Mouse (Mus musculus) forebrain, embryonic 15.5 days (tissue): ENCODE data around the gene Pxn. TPM values are rescaled to one million over a fixed set of nuclear protein-coding genes. Genes with fewer than 3 reads are reported as not detected.

Source experiments
- ATAC-seq: fragments of 200-750 bp; cut with Nextera tagmentation; replicated peaks from 2 replicates; pipeline ENCODE4 v1.8.0; 2017; ENCODE audit warnings: mild to moderate bottlenecking, moderate TSS enrichment, moderate library complexity
- H3K27ac ChIP-seq: fragments of 300-500 bp; sonication (generic); replicated peaks from 2 replicates; pipeline ENCODE4 v1.5.1; 2015; ENCODE audit warnings: mild to moderate bottlenecking, inconsistent platforms
- H3K27me3 ChIP-seq: fragments of 300-500 bp; sonication (generic); 2 replicates; pipeline ENCODE4 v1.6.1; 2015; ENCODE audit warnings: inconsistent platforms
- H3K36me3 ChIP-seq: fragments of 300-500 bp; sonication (generic); 2 replicates; pipeline ENCODE4 v1.6.1; 2015; ENCODE audit warnings: mild to moderate bottlenecking, inconsistent platforms
- H3K4me1 ChIP-seq: fragments of 300-500 bp; sonication (generic); 2 replicates; pipeline ENCODE4 v1.6.1; 2015; ENCODE audit warnings: inconsistent platforms
- H3K4me2 ChIP-seq: fragments of 300-500 bp; sonication (generic); replicated peaks from 2 replicates; pipeline ENCODE4 v1.6.1; 2015; ENCODE audit warnings: mild to moderate bottlenecking, inconsistent platforms
- H3K4me3 ChIP-seq: fragments of 300-500 bp; sonication (generic); 2 replicates; pipeline ENCODE4 v1.5.1; 2015; ENCODE audit warnings: mild to moderate bottlenecking, inconsistent platforms
- H3K9ac ChIP-seq: fragments of 300-500 bp; sonication (generic); replicated peaks from 2 replicates; pipeline ENCODE4 v1.6.1; 2015; ENCODE audit warnings: mild to moderate bottlenecking, inconsistent platforms
- H3K9me3 ChIP-seq: fragments of 300-500 bp; sonication (generic); 2 replicates; pipeline ENCODE4 v1.6.1; 2016; ENCODE audit warnings: inconsistent platforms
- WGBS: fragments of 180-500 bp; shearing (Covaris S2); methylation state at CpG from one replicate; pipeline ENCODE4 v1.1.7; 2015; ENCODE audit warnings: mixed read lengths; 5-methylcytosine and 5-hydroxymethylcytosine counted together
- polyA plus RNA-seq: library from polyadenylated mRNA; unstranded; fragments of >200 nt; fragmentation: Nextera tagmentation; extraction: Ambion mirVana; gene quantifications from 2 replicates; pipeline ENCODE4 v1.2.1, GENCODE M21; 2015

Pxn gene
- polyA plus RNA-seq, 1 experiment from 2014 or later, result 19.1 TPM

GRCm38 (mm10) chr5:115479561-115479960 is 26.9 kb upstream of the Pxn start:
- Histone ChIP-seq H3K36me3 (peaks cover 9% of the 10 kb centered on the region; the same call in 1 of the 2 replicates), H3K9me3 (no peaks in the 10 kb centered on the region), H3K27me3 (no peaks in the 10 kb centered on the region), H3K4me2 (peak overlapping the region; percentile 36; the same call in 1 of the 2 replicates), H3K4me3 (no peak overlapping the region), H3K4me1 (peaks cover 35% of the 10 kb centered on the region), H3K9ac (no peak overlapping the region), H3K27ac (no peak overlapping the region)
- 39% methylated on average over 15 of the region's 15 CpGs for WGBS
- ATAC-seq, result no peak

DNA sequence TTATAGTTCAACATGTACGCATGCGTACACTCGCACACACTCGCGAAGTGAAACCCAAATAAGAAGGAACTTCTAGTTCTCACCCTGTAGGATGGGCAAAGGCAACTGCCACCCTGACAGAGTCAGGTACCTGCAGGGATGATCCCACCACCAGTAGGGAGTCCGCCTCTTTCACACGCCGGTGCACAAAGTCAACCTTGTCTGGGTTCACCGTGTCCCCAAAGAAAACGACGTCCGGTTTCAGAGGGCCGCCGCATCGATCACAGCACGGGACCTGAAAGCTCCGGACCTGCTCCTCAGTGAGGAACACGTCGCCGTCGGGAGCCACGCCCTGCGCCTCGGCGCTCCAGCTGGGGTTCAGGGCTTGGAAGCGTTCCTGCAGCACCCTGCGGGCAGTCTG is 26.4 kb upstream of the Pxn start:
- Histone ChIP-seq H3K27ac (no peak overlapping the region), H3K9ac (peak overlapping the region; percentile 30; the same call in 1 of the 2 replicates), H3K27me3 (no peaks in the 10 kb centered on the region), H3K4me3 (peak overlapping the region; percentile 21), H3K4me2 (peak overlapping the region; percentile 36), H3K9me3 (no peaks in the 10 kb centered on the region), H3K4me1 (peaks cover 40% of the 10 kb centered on the region), H3K36me3 (peaks cover 9% of the 10 kb centered on the region; the same call in 1 of the 2 replicates)
- ATAC-seq, result no peak
- 14% methylated on average over 27 of the region's 27 CpGs for WGBS

DNA sequence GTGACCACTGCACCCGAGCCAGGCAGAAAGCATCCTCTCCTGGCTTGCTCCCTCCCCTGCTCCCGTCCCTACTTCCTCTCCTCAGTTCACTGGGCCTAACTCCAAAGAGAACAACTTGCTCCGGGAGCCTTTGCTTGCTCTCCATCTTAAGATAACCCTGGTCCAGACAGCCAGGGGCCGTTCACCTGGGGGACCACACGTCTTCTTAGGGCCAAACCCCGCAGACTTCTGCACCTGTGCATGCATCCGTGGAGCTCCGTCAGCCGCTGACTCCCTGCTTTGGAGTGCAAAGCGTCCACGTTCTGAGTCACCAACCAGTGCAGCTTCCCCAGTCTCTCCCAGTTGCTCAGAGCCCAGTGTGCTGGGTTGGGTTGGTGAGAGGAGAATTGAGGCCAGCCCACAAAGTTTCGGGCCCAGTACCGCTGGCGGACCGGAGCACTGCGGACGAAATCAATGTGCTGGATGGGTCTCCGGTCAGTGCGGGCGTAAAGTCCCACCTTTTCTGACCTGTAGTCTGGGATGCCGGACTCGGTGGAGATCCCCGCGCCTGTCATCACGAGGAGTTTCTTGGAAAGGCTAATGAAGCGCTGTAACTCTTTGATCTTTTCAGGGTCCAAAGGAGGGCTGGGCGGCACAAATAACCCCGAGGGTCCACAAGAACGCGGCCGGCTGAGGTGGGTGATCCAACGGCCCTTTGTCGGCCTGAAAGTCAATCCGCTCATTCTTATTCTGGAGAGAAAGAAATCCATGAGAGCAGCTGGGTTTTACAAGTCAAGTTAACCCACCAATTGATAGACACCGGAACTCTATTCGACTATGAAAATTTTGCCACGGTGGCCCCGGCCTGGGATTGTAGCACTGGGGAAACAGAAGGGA is 23.8 kb upstream of the Pxn start:
- Histone ChIP-seq H3K4me1 (peaks cover 30% of the 10 kb centered on the region), H3K9ac (peak overlapping the region; percentile 18), H3K4me3 (peak overlapping the region; percentile 15; the same call in 1 of the 2 replicates), H3K9me3 (no peaks in the 10 kb centered on the region), H3K27me3 (no peaks in the 10 kb centered on the region), H3K27ac (no peak overlapping the region), H3K4me2 (peak overlapping the region; percentile 34), H3K36me3 (peaks cover 3% of the 10 kb centered on the region; the same call in 1 of the 2 replicates)
- WGBS, result 24% methylated on average over 38 of the region's 38 CpGs
- ATAC-seq, result no peak

DNA sequence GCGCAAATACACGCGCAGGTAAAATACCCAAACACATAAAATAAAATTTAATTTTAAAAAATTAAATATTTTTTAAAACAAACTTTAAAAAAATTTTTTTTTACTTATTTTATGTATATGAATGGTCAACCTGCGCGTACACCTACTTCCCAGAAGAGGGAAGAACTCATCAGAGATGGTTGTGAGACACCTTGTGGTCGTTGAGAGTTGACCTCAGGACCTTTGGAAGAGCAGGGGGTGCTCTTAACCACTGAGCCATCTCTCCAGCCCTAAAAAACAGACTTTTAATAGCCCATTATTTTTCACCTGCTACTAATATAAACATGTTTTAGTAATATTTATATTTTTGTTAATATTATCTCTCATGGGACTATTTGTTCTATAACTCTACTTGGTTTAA is 23.1 kb upstream of the Pxn start:
- H3K9ac ChIP-seq, result no peak overlapping the region
- H3K27ac ChIP-seq, result no peak overlapping the region
- H3K27me3 ChIP-seq, result no peaks in the 10 kb centered on the region
- 34% methylated on average over 6 of the region's 6 CpGs for WGBS
- no peak overlapping the region for H3K4me3 ChIP-seq
- peaks cover 3% of the 10 kb centered on the region; the same call in 1 of the 2 replicates for H3K36me3 ChIP-seq
- H3K9me3 ChIP-seq, result no peaks in the 10 kb centered on the region
- no peak overlapping the region for H3K4me2 ChIP-seq
- H3K4me1 ChIP-seq, result peaks cover 31% of the 10 kb centered on the region
- no peak for ATAC-seq

GRCm38 (mm10) chr5:115483947-115484920 is 22.2 kb upstream of the Pxn start, which contains the start of gene Sirt4:
TSS of gene Sirt4 (minus strand) at chr5:115484725.
- H3K9me3 ChIP-seq, result no peaks in the 10 kb centered on the region
- H3K4me2 ChIP-seq, result peak within 1 kb of the TSS; percentile 52
- H3K27ac ChIP-seq, result peak within 1 kb of the TSS; percentile 81
- peaks cover 36% of the 10 kb centered on the region for H3K4me1 ChIP-seq
- ATAC-seq, result peak; percentile 86
- H3K27me3 ChIP-seq, result no peaks in the 10 kb centered on the region
- peak within 1 kb of the TSS; percentile 51 for H3K9ac ChIP-seq
- peak within 1 kb of the TSS; percentile 42 for H3K4me3 ChIP-seq
- WGBS, result 6% methylated on average over 30 of the region's 30 CpGs
- peaks cover 3% of the 10 kb centered on the region; the same call in 1 of the 2 replicates for H3K36me3 ChIP-seq

DNA sequence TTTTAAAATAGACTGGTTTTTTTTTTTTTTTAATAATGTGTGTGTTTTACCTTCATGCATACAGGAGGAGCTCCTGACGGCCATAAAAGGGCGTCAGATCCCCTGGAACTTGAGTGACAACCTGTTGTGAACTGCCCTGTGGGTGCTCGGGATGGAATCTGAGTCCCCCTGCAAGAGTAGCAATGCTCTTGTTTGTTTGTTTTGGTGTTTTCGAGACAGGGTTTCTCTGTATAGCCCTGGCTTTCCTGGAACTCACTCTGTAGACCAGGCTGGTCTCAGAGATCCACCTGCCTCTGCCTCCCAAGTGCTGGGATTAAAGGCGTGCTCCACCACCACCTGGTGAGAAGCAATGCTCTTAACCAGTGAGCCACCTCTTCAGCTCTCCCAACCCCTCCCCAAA is 21.5 kb upstream of the Pxn start:
- Histone ChIP-seq H3K27ac (peak overlapping the region; percentile 81; the same call in 1 of the 2 replicates), H3K4me2 (peak overlapping the region; percentile 52), H3K4me1 (peaks cover 33% of the 10 kb centered on the region), H3K36me3 (no peaks in the 10 kb centered on the region), H3K4me3 (peak overlapping the region; percentile 42), H3K27me3 (no peaks in the 10 kb centered on the region), H3K9me3 (no peaks in the 10 kb centered on the region), H3K9ac (peak overlapping the region; percentile 51)
- 66% methylated on average over 5 of the region's 5 CpGs for WGBS
- ATAC-seq, result no peak

DNA sequence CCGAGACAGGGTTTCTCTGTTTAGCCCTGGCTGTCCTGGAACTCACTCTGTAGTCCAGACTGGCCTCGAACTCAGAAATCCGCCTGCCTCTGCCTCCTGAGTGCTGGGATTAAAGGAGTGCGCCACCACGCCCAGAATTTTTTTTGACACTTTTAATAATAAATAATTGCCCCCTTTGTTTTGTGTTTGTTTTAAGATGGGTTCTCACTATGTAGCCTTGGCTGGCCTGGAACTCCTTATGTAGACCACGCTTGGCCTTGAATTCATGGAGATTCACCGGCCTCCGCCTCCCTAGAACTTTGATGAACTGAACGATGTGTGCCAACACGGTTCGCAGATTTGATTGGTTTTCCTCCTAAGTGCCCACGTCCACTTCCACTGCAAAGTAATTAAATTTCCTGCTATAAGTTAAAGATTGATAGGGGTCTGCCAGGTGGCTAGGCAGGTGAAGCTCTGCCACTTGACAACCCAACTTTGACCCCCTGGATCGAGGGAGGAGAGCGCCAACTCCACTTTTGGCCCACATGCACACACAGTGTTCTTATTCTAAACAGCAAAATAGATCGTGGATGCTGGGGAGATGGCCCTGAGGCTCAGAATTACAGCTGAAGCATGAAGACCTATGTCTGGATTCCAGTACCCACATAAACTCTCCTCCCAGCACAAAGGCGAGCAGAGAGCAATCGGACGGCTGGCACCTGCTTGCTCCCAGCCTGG is 20.8 kb upstream of the Pxn start:
- no peaks in the 10 kb centered on the region for H3K36me3 ChIP-seq
- H3K4me2 ChIP-seq, result no peak overlapping the region
- no peak overlapping the region for H3K4me3 ChIP-seq
- H3K4me1 ChIP-seq, result peaks cover 31% of the 10 kb centered on the region
- no peaks in the 10 kb centered on the region for H3K27me3 ChIP-seq
- H3K9ac ChIP-seq, result no peak overlapping the region
- no peaks in the 10 kb centered on the region for H3K9me3 ChIP-seq
- no peak for ATAC-seq
- no peak overlapping the region for H3K27ac ChIP-seq
- 87% methylated on average over 18 of the region's 18 CpGs for WGBS

GRCm38 (mm10) chr5:115486726-115487125 is 19.8 kb upstream of the Pxn start:
- WGBS, result 47% methylated on average over 4 of the region's 4 CpGs
- Histone ChIP-seq H3K4me3 (no peak overlapping the region), H3K4me1 (peaks cover 41% of the 10 kb centered on the region), H3K27me3 (no peaks in the 10 kb centered on the region), H3K4me2 (no peak overlapping the region), H3K9me3 (no peaks in the 10 kb centered on the region), H3K27ac (no peak overlapping the region), H3K9ac (no peak overlapping the region), H3K36me3 (no peaks in the 10 kb centered on the region)
- no peak for ATAC-seq

DNA sequence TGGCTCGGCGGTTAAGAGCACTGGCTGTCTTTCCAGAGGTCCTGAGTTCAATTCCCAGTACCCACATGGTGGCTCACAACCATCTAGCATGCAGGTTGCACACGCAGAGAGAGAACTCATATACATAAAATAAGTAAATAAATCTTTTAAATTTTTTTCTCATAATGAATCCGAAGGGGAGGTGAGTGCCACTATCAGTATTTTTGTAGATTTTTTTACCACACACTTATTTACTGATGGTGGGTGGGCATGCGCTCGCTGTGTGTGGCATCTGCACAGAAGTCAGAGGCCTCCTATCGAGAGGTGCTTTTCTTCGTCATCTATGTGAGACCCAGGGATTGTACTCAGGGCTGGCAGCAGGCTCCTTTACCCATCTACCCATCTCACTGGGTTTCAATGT is 19.1 kb upstream of the Pxn start:
- Histone ChIP-seq H3K4me3 (no peak overlapping the region), H3K4me2 (no peak overlapping the region), H3K9ac (no peak overlapping the region), H3K27me3 (no peaks in the 10 kb centered on the region), H3K4me1 (peaks cover 44% of the 10 kb centered on the region), H3K36me3 (no peaks in the 10 kb centered on the region), H3K27ac (no peak overlapping the region), H3K9me3 (no peaks in the 10 kb centered on the region)
- no peak for ATAC-seq
- WGBS, result 86% methylated on average over 8 of the region's 8 CpGs

- H3K36me3 ChIP-seq, result no peaks in the 10 kb centered on the region
- H3K4me2 ChIP-seq, result no peak overlapping the region
- H3K27me3 ChIP-seq, result no peaks in the 10 kb centered on the region
- no peaks in the 10 kb centered on the region for H3K9me3 ChIP-seq
- H3K4me3 ChIP-seq, result no peak overlapping the region
- peaks cover 39% of the 10 kb centered on the region for H3K4me1 ChIP-seq
- 80% methylated on average over 9 of the region's 9 CpGs for WGBS
- H3K9ac ChIP-seq, result peak overlapping the region; percentile 75; the same call in 1 of the 2 replicates
- no peak for ATAC-seq
- H3K27ac ChIP-seq, result 0 out of 2 replicates have a peak overlapping the region, but pooled peaks have one; percentile 100
Observed at GRCm38 (mm10) chr5:115487942-115488580, 18.4 kb upstream of the Pxn start.
